8 mouse cellular contexts compared by ENCODE assay signal in genomic region chr17:33920282-33921097, GRCm38 (mm10). TPM values are rescaled to one million over a fixed set of nuclear protein-coding genes. Genes with fewer than 3 reads are reported as not detected.
DNase-seq lines count a peak whose midpoint lies in the region; ATAC-seq and TF ChIP-seq lines count a peak whose summit lies in the region.

No protein-coding gene starts in this region.

- TF ChIP-seq CTCF in liver, adult 2 months (IDR thresholded peaks at IDR 0.05; ENCODE audit: low read depth, low read length) = peak; percentile 95

- peaks cover 4% of the 10 kb centered on the region; the same call in 1 of the 2 replicates for H3K79me2 ChIP-seq in liver, adult 2 months (ENCODE audit: control insufficient read depth, insufficient read depth, low read length)

- H3K4me1 ChIP-seq in embryonic facial prominence, embryonic 10.5 days = peaks cover 50% of the 10 kb centered on the region
- H3K4me1 ChIP-seq in liver, adult 2 months (ENCODE audit: control insufficient read depth, insufficient read depth, low read length) = peaks cover 11% of the 10 kb centered on the region

- peak; percentile 90 for DNase-seq in 3134 (ENCODE audit: extremely low read depth, insufficient read length, low spot score)
- peak; percentile 79 for DNase-seq in adrenal gland, adult 8-10 months
- peak; percentile 90 for DNase-seq in embryonic facial prominence, embryonic 10.5 days (ENCODE audit: low spot score)
- peak; percentile 98 for DNase-seq in heart, adult 11 months
- DNase-seq in kidney, adult 11 months = peak; percentile 82
- DNase-seq in liver, adult 2 months (ENCODE audit: extremely low read depth, low read depth, low spot score) = peak; percentile 65
- DNase-seq in splenic B cell, adult 2 months (ENCODE audit: low read depth, low spot score) = peak; percentile 93

- H3K9ac ChIP-seq in liver, adult 2 months (ENCODE audit: low read depth, low read length) = peak overlapping the region; percentile 85

- H3K27ac ChIP-seq in embryonic facial prominence, embryonic 10.5 days (replicated peaks) = peak overlapping the region; percentile 65
- H3K27ac ChIP-seq in liver, adult 2 months (replicated peaks; ENCODE audit: insufficient read depth, low read depth, low read length) = peak overlapping the region; percentile 83

- peak; percentile 40 for ATAC-seq in monocyte, adult 5-6 weeks (replicated peaks; ENCODE audit: insufficient number of reproducible peaks, low FRiP score, low TSS enrichment, poor library complexity, severe bottlenecking)

- peaks cover 27% of the 10 kb centered on the region for H3K36me3 ChIP-seq in embryonic facial prominence, embryonic 10.5 days (replicated peaks)
- H3K36me3 ChIP-seq in liver, adult 2 months (ENCODE audit: control insufficient read depth, insufficient read depth, low read length) = no peaks in the 10 kb centered on the region
- H3K36me3 ChIP-seq in splenic B cell, adult 2 months (ENCODE audit: control insufficient read depth, insufficient read depth, low read length, poor library complexity, severe bottlenecking) = peaks cover 17% of the 10 kb centered on the region

- no peaks in the 10 kb centered on the region for H3K9me3 ChIP-seq in embryonic facial prominence, embryonic 10.5 days

- under 1% methylated on average over 36 of the region's 36 CpGs for WGBS in embryonic facial prominence, embryonic 10.5 days
- WGBS in liver, adult 2 months = 1% methylated on average over 36 of the region's 36 CpGs

- peaks cover 10% of the 10 kb centered on the region; the same call in 1 of the 2 replicates for H3K27me3 ChIP-seq in embryonic facial prominence, embryonic 10.5 days (replicated peaks; ENCODE audit: low read depth, poor library complexity, severe bottlenecking)
- H3K27me3 ChIP-seq in liver, adult 2 months (ENCODE audit: control insufficient read depth, insufficient read depth, low read length) = no peaks in the 10 kb centered on the region
- H3K27me3 ChIP-seq in splenic B cell, adult 2 months (ENCODE audit: control insufficient read depth, insufficient read depth, low read length, poor library complexity, severe bottlenecking) = no peaks in the 10 kb centered on the region

- TF ChIP-seq POLR2A in liver, adult 2 months (IDR thresholded peaks at IDR 0.05; ENCODE audit: extremely low read depth, insufficient read depth, low read length) = no peak

- peak overlapping the region; percentile 73 for H3K4me3 ChIP-seq in embryonic facial prominence, embryonic 10.5 days
- H3K4me3 ChIP-seq in liver, adult 2 months (ENCODE audit: insufficient read depth, low read depth, low read length) = peak overlapping the region; percentile 84

RNA-seq across cellular contexts. Expression of gene Zbtb22, which starts 4.8 kb away (rescaled TPM):
- total RNA-seq in adrenal gland, adult 8-10 months (2022) = 10 to 100 TPM; 35.3 to 39.7 (median 37.5) TPM
- 19.6 and 21.1 TPM in 2 replicates for polyA plus RNA-seq in embryonic facial prominence, embryonic 10.5 days (2016; fragmentation: Nextera tagmentation; extraction: Ambion mirVana)
- 11.1 and 12.7 TPM in 2 replicates for total RNA-seq in liver, adult 2 months (2014; rRNA removed)
- 23.9 and 30.2 TPM in 2 replicates for polyA plus RNA-seq in liver, adult 2 months (2012; rRNA removed)
- 21.8 to 32.2 TPM (median 31.5 TPM) in 3 replicates for total RNA-seq in monocyte, adult 5-6 weeks (2017)

RNA-seq across cellular contexts. Expression of gene Tapbp, which starts 4.8 kb away (rescaled TPM):
- 100 to 1,000 TPM; 195 to 259 (median 213) TPM for total RNA-seq in adrenal gland, adult 8-10 months (2022)
- 9.9 and 11.8 TPM in 2 replicates for polyA plus RNA-seq in embryonic facial prominence, embryonic 10.5 days (2016; fragmentation: Nextera tagmentation; extraction: Ambion mirVana)
- total RNA-seq in liver, adult 2 months (2014; rRNA removed) = 47.2 and 58.5 TPM in 2 replicates
- polyA plus RNA-seq in liver, adult 2 months (2012; rRNA removed) = 95.4 and 105 TPM in 2 replicates
- 129 to 172 TPM (median 140 TPM) in 3 replicates for total RNA-seq in monocyte, adult 5-6 weeks (2017)

RNA-seq across cellular contexts. Expression of gene Rgl2, which starts 8.9 kb away (rescaled TPM):
- 10 to 100 TPM; 42.1 to 76.2 (median 60.1) TPM for total RNA-seq in adrenal gland, adult 8-10 months (2022)
- 40.2 and 41.0 TPM in 2 replicates for polyA plus RNA-seq in embryonic facial prominence, embryonic 10.5 days (2016; fragmentation: Nextera tagmentation; extraction: Ambion mirVana)
- 9.8 and 10.9 TPM in 2 replicates for total RNA-seq in liver, adult 2 months (2014; rRNA removed)
- 19.4 and 27.7 TPM in 2 replicates for polyA plus RNA-seq in liver, adult 2 months (2012; rRNA removed)
- total RNA-seq in monocyte, adult 5-6 weeks (2017) = 43.6 to 72.8 TPM (median 71.4 TPM) in 3 replicates

RNA-seq across cellular contexts. Expression of gene Daxx, which starts 11.3 kb away (rescaled TPM):
- total RNA-seq in adrenal gland, adult 8-10 months (2022) = 10 to 100 TPM; 30.2 to 36.2 (median 33.8) TPM
- 80.0 and 84.9 TPM in 2 replicates for polyA plus RNA-seq in embryonic facial prominence, embryonic 10.5 days (2016; fragmentation: Nextera tagmentation; extraction: Ambion mirVana)
- 8.3 and 10.2 TPM in 2 replicates for total RNA-seq in liver, adult 2 months (2014; rRNA removed)
- 15.8 and 30.8 TPM in 2 replicates for polyA plus RNA-seq in liver, adult 2 months (2012; rRNA removed)
- 38.2 to 72.8 TPM (median 49.3 TPM) in 3 replicates for total RNA-seq in monocyte, adult 5-6 weeks (2017)

RNA-seq across cellular contexts. Expression of gene Platr17, which starts 15.6 kb away (rescaled TPM):
- total RNA-seq in adrenal gland, adult 8-10 months (2022) = not detected
- 0.27 and 0.45 TPM in 2 replicates for polyA plus RNA-seq in embryonic facial prominence, embryonic 10.5 days (2016; fragmentation: Nextera tagmentation; extraction: Ambion mirVana)
- total RNA-seq in liver, adult 2 months (2014; rRNA removed) = not detected in 2 replicates
- polyA plus RNA-seq in liver, adult 2 months (2012; rRNA removed) = 0.18 TPM in 1 of 2 replicates, not detected in the other
- 1.6 to 5.9 TPM (median 5.5 TPM) in 3 replicates for total RNA-seq in monocyte, adult 5-6 weeks (2017)

Comparison
In these comparisons a context has a peak if more than half of its experiments do, and no peak if none do; other contexts are left out.
1. Peak in every context shown above with its lines: DNase-seq, ATAC-seq, H3K4me3 ChIP-seq and H3K27ac ChIP-seq.